Mouse (Mus musculus) olfactory bulb, adult 2 months (tissue): ENCODE measurements around the gene Rmdn2.

Experiments used
- CTCF ChIP-seq: fragments of 200-500 bp; IDR thresholded peaks from 2 replicates; pipeline ENCODE4 v1.5.1; 2012; ENCODE audit warnings: low read depth, mild to moderate bottlenecking, low read length, moderate library complexity; ENCODE audit not compliant: insufficient read depth
- POLR2A ChIP-seq: fragments of 200-500 bp; IDR thresholded peaks from 2 replicates; pipeline ENCODE4 v1.6.1; 2012; ENCODE audit warnings: mild to moderate bottlenecking, low read depth, low read length, moderate library complexity; ENCODE audit not compliant: insufficient read depth

- no peak for TF ChIP-seq POLR2A
- TF ChIP-seq CTCF: no peak
Observed at GRCm38 (mm10) chr17:79728053-79728584, 116.5 kb downstream of the Rmdn2 start.
